Mouse (Mus musculus) T-helper 1 cell (primary cell): ENCODE measurements around the gene Tmem30c.

Experiments used
- in situ Hi-C: fragments of 300-600 bp; cut with MboI, MseI; formaldehyde crosslinking; loops from one replicate; pipeline ENCODE4 v1.15.1; 2025; ENCODE audit warnings: high pct_unique_total_duplicates

Tmem30c gene

DNA sequence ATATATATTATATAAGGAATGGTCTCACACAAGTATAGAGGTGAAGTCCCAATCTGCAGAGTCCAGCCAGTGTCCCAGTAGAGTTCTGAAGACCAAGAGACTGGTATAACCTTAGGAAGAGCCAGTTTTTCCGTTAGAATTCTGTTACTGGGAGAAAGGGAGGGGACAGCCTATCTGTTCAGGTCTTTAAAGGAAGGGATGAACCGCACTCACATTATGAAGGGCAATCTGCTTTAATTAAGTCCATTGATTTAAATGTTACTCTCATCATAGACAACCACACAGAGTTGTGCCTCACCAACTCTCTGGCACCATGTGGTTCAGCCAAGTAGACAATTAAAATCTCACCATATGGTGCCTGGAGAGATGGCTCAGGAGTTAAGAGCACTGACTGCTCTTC lies at the start of gene Tmem30c:
Gene Tmem30c, minus strand, starts transcription at position 101 of the 400 bp plus-strand sequence.
- in situ Hi-C loops, result loop anchor here (5.0 kb wide), 1 partner anchor 105 kb away; no protein-coding TSS in a partner anchor

DNA sequence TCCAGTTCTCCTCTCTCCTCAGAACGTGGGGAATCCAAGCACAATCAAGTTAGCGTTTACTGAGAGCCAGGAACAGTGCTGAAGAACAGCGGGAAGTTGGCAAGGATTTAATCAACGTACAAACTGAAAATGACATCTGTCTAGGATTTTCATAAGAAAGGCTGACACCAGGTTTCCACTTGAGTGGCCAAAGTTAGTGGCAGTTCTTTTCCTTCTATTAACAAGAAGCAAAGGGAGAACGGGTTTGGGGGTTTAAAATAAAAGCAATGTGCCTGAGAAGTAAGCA lies 47.9 kb upstream of the Tmem30c start:
- in situ Hi-C loops, result loop anchor here (10.0 kb wide), 1 partner anchor 1876 kb away; no protein-coding TSS in a partner anchor

DNA sequence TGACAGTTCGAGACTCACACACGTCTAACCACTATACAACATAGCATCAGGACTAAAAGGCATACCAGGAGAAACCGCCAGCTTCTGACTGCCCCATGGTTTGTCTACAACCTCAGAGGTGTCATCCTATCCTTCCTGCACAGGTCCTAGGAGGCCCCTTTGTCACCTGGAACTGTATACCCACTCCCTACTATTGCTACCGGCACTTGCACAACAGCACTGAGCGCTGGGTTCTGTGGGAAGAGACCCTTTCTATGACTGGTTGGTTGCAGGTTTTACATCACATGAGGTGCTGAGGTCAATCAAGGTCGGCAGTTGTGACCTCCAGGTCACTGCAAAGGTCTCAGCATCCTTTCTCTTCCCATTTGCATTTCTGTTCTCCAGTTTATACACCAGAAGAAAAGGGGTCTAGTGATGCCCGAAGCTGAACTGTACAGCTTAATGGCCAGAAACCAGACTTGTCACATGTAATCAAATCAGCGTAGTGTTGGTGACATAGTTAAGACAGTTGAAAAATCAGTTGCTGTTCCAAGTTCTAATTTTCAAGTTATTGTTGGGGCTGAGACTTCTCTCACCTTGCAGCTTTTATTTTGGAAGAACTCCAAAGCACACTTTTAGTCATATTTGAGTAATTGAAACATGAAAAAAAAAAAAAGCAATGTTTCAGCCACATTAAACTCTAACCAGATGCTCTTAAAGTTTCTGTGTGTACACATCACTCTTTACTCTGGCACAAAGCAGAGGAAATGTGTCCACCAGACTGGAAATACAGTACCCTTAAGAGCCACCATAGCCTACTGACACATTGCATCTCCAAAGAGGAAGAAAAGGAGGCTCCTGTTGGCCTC lies 47.3 kb upstream of the Tmem30c start:
- in situ Hi-C loops, result loop anchor here (10.0 kb wide), 1 partner anchor 1875 kb away; no protein-coding TSS in a partner anchor

DNA sequence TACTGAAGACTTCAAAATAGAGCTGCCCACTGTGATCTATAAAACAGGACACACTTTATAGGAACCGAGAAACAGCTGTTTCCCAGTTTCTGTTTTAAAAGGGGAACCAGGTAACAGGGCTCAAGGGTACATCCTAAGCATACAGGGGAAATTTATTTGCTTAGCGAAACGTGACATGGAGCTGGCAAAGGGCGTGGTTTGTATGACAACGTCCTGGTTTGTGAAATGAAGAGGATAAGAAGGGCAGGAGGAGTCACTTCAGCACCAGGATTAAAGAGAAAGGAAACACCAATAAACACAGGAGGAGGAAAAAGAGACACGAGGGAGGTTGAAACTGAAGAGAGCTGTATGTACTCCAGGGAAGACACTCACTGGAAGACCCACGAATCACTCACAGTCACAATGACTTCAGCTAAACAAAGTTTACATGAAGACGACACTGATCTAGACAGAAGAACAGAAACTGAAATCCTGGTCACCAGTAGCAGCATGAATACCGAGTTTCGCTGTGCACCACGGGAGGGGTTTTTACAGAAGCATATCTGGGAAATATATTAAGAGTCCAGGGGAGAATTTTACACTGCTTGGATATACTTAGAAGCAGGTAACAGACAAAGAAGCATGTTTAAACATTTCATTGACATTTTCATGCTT lies 44.2 kb upstream of the Tmem30c start:
- in situ Hi-C loops, result no loop called here

DNA sequence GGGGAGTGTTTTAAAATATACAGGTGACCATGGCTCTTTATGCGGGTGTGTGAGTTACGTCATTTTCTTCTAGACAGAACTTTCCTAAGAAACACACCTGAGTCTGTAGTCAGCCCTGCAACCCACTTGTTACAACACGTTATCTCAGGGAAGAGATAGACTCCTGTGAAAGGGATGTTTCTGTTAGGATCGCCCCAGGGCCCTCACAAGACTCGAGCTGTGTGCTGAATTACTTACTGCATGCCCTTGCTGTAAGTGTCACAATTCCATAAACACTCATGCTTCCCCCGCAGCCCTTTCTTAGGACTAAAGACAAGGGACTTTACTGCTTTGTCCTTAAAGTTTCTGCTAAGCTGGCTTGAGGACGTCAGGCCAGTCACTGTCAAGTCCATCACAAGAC lies 39.6 kb upstream of the Tmem30c start:
- in situ Hi-C loops, result no loop called here

DNA sequence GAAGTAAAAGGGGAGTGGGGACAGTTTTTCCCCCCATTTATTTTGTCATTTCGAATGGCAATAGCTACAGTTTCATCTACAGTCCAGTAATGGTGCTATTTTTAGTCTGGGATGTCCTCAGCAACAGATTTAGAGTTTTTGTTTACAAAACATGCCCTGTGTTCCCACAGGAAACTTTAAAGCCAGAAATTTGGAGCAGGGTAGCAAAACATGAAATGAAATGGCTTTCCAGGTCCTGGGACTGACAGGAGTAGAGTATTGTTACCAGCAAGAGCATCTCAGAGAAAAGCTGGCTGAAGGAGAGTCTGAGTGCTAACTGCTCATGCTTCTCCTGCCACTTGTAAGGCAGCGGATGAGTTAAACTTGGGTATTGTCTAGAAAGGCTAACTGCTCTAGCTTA lies 37.4 kb upstream of the Tmem30c start:
- in situ Hi-C loops, result no loop called here

DNA sequence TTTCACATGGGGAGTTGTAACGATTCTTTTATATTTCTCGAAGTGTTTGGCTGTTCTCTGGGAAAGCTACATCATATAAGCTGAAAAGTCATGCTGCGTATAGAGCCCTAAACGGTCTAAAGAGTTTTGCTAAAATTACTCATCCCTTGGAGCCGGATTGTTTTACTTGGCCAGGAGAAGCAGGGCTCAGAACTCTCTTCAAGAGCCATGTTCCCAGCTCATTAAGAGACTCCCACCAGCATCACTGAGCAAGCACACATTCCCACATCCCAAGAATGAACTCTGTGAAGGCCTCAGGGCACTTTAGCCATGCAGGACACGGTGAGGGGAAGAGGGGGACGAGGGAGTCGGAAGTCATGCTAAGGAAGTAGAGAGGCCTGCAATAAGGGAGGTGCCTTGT lies 36.4 kb upstream of the Tmem30c start:
- in situ Hi-C loops, result loop anchor here (5.0 kb wide), 1 partner anchor 33 kb away; no protein-coding TSS in a partner anchor

DNA sequence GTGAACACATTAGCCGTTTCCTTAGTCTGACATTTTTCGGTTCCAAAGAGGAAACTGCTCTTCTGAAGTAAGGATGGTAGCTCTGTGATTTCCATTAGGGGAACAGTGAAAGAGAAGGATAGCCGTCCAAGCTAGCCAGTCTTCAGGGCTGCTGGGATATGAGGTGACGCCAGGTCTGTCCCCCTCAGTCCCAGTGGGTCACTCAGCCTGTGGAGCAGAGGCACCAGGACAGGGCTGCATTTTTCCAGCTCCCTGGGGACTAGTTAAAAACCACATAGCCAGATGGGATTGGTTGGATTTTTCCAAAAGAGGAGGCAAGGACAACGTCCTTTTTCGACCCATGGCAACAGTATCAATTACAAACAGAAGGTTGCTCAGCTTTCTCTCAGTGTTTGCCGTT lies 34.3 kb upstream of the Tmem30c start:
- in situ Hi-C loops, result loop anchor here (5.0 kb wide), 1 partner anchor 35 kb away; no protein-coding TSS in a partner anchor

DNA sequence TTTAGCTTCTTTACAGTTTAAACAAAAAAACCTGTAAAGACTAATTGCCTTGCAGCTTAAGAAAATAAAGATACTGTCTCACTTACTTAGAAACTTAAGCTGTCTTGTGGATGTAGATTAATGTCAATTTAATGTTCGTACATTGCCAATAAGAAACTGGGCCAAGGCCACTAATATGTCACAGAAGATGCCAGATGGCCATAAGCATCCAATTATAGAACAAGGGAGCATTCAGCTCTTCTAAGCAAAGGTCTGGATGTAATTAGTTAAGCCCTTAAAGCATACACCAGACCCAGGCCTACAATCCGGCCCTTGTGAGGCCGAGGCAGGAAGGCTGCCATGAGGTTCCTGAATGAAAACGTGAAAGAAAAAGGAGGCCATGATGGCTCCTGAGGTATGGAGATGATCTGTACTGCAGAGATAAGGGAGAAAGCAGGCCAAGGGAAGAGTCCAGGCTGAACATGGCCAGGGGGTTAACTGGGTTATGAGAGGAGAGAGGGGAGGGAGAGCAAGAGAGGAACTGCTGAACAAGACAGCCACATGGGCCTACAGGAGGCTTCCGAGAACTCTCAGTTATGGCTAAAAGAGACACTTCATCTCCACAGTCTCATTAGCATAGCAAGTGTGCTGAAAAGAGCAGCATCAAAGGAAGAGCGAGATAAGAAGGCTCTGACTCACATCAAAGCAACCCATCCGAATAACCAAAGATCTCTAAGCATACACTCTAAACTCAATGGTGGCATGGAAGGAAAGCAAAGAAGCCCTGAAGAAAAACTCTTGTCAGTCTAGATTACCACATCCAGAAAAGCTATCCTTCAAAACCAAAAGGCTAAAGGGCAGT lies 26.8 kb upstream of the Tmem30c start:
- in situ Hi-C loops, result no loop called here

DNA sequence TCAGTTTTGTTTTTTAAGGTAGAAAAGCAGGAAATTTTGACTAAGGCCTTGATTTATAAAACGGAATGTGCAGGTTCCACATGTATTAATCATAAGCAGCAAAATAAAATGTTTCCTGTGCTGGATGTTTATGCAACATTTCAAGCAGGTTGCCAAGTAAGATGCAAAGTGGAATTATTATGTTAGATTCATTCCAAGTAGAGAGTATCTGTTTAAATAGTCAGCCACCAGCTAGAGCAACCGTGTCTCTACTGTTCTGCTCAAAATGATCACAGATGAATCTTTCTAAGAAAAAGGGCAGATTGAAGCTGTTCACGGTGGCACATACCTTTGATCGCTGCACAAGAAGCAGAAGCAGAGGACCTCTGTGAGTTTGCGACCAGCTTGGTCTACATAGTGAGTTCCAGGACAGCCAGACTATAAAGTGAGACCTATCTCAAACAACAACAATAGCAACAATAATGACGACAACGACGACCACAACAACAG lies 26.0 kb upstream of the Tmem30c start:
- in situ Hi-C loops, result no loop called here

DNA sequence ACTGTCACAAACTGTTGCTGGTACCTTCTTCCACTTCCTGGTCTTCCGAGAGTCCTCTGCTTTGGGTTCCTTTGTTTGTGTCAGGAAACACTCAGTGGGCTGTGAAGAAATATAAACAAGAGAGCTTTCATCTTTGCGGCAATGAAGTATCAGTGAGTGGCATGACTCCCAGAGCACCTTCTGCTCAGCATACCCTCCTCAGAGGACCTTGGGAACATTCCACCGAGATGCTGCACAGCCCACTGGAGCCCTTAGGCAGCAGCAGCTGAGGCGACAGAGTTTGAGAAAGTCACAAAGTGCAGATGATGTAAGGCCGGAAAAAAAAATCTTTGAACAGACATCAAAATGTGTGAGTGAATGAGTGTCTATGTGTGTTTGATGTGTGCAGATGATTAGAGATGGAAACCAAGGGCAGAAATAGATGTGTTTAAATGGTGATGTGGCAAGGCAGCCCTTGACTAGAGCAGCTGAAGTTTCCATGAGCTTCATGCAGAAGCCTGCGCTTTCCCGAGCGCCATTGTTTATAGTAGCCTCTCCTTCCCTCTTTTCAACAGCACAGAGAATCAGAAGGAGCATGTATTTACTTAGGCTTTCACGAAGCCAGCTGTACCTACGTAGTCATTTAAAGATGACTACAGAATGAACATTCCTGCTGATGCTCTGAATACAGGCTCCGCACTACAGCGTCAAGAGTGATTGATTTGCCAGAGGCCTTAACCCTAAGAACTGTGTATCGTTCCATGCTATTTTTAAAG lies 25.4 kb upstream of the Tmem30c start:
- in situ Hi-C loops, result no loop called here

DNA sequence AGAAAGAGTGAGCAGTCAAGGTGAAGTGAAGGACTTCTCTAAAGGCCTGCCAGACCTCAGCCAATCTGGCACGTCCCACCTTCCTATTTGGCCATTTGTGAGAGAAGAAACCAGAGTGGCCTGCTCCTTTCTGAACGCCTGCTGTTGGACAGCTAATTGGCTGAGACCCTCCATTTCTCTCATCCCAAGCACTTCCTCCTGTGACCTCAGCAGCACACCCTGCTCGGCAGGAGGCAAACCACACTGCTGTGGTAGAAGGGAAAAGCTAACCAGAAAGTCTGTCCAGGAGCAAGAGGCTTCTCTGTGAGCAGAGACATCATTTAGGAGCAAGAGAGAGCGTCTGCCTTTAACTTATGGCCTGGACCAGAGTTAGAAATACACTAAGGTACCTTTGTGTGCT lies 24.5 kb upstream of the Tmem30c start:
- in situ Hi-C loops, result no loop called here

DNA sequence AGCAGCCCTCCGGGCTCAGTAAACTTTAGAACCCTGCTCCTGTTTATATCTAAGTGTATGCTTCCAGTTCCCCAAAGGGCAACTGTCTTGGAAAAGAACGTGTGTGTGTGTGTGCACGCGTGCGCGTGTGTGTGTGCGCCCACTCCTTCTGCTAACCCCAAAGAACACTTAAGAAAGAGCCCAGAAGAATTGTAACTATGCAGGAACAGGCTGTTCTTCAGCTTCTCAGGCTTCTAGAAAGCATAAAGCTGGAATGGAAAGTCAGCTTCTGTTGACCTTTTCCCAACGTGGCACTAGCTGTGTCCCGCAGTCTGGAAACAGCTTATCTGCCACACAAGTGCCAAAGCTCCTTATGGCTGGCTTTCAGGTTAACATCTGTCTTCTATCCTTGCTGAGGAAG lies 22.4 kb upstream of the Tmem30c start:
- in situ Hi-C loops, result no loop called here

DNA sequence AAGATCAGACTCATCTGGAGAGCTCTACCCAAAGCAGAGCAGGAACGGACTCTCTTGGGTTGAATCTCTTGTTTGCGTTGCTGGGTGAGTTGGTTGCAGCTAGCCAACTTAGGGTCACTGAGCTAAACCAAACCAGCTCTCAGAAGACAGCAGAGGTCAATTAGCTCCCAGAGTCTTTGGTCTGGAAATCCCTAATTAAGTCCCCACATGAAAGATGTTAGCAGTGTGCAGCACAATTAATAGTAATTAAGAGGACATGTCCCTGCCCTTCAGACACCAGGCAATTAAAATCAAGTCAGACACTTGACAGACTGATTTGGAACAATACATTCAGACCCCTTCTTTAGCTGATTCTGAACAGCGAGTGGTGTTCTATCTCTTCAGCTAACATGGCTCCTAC lies 21.6 kb upstream of the Tmem30c start:
- in situ Hi-C loops, result no loop called here

DNA sequence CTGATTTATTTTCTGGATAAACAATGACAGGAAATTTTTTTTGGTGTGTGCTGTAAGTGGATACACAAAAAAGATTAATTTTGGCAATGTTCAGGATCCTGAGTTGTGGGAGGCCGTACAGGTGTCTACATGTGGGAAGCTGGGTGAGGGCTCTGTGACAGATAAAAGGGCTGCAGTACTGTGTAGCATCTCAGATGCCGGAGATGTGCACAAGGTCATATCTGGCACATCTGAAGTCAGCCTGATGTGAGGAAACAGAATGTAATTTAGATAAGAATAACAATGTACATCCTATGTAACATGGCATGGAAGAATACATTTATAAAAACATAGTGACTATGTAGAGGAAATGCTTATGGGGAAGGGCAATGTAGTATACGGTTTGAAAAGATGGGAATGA lies 20.8 kb upstream of the Tmem30c start:
- in situ Hi-C loops, result no loop called here

DNA sequence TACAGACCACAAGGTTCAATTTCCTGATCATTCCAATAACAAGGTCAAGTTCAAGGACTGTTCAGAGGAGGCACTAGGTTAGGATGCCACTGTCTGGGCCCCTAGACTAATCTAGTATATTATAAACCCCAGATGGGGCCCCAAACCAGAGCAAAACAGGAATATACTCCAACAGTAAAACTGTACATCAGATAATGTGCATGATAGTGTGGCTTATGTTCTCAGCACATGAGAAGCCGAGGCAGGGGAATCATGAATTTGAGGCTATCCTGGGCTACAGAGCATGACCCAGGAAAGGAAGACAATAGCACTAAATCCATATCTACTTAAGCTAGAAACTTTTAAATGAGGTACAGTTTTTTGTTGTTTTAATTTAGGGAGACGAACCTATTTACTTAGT lies 19.5 kb upstream of the Tmem30c start:
- in situ Hi-C loops, result no loop called here

DNA sequence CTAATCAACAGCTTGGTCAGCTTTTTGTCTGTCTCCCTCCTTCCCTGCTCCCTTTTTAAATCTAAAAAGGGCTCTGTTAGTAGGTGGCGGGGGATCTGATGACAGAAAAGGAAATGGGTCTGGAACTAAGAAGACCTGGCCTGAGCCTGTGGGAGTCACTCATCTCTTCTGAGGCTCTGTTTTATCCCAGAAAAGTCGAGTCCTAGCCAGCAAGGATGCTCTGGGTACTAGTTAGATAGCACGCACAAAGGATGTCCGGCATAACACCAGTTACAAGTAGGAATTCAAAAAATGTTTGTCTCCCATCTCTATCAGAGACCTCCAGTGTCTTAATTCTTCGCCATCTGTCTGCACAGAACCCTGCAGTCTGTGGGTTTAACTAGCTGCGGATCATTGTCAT lies 12.8 kb upstream of the Tmem30c start:
- in situ Hi-C loops, result no loop called here

DNA sequence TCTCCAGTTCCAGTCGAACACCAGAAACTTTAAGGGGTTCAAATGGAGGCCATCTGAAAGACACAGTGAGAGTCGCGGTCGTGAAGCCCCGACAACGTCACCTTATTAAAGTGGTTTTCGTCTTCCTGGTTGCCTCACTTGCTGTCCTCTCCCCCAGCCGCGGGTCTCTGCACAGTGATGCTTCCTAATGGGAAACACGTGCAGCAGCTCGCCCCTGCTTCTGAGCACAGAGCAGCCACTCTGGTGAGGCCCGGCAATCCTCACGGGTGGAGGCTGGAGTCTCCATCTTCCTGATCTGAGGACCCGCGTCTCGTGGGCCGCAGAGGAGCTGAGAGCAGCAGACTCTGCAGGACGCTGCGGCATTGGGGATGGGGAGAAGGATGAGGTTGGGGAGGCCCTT lies 11.1 kb upstream of the Tmem30c start:
- in situ Hi-C loops, result no loop called here

DNA sequence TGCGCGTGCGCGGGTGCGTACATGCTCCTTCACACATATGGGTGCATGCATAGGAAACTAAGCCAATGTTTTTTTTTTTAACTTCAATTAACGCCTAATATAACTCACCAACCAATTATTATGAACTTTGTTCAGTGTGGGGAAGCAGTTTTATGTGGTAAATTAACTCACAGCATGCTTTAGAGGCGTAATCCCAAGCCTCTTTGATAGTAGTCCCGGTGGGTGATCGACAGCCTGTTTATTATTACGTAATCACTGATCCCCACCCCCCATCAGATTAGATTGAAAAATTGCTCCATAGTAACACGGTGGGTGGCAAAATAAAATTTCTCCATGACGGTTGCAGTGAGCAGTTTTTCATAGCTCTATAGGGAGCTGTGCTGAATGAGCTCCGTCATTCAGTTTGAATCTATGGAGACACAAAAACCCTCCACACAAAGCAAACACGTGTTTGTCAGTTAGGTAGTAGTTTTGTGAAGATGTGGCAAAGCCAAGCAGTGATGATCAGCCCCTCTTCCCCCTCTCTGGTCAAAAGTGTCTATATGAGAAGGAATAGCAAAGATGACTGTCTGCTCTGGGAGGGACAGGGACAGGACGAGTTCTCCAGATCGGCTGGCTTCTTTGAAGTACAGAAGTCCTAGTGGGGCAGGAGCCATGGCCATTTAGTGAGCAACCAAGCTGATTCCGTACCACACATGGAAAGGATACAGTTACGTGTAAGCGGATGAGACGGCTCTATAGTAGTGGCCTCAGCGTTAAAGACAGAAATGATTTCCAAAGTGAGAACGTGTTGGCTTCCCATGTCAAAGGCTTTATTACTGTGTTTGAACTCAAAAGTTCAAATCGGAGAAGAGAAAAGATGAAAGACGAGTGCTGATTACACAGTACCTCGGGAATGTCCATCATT lies 10.4 kb upstream of the Tmem30c start:
- in situ Hi-C loops, result no loop called here

DNA sequence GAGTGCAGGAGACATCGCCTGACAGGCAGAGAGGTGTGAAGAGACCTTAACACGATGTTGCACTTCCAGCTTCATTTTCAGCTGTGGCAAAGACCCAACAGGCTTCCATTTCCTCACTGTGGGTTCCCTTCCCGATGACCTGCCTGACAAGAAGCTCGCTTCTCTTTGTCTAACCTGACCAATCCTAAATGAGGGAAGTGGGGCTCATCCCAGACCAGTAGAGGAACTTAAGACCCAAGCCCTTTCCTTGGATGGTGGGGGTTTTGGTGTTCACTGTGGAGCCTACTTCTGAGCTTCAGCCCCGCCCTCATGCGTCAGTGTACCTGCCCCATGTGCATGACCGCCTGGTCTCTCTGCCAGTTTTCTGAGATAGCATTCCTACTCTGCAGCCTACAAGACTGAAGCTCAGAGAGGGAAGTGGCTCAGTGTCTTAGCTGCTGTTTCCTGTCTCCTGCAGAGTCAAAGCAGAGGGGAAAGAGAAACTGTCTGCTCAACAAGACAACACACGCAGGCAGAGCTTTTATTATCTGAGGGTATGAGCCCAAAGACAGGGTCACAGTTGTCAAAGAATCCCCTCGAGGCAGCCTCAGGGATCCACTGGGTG lies 8.9 kb upstream of the Tmem30c start:
- in situ Hi-C loops, result no loop called here
